Mouse (Mus musculus): ENCODE data around the gene Rab27a. TPM values are rescaled to one million over a fixed set of nuclear protein-coding genes. Genes with fewer than 3 reads are reported as not detected.

Rab27a gene
- total and polyA plus RNA-seq, 2 experiments from 2014 or later = 1.7 to 4.0 TPM

DNA sequence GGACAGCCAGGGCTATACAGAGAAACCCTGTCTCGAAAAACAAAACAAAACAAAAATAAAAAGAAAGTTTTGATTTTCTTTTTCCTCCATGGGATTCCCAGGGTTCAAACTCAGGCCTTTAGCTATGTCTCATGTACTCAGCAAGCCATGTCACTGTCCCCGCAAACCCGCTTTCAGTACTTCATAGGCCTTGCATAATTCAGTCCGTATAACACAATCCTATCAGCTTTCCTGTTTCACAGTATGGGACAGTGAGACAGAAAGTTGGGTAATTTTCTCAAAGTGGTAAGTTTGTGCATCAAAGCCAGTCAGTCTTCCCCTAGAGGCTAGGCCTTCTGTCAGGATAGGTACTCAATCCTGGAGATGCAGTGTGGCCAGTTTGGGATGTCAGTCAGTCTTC lies 14.6 kb downstream of the Rab27a start:
- TF ChIP-seq CTCF (IDR thresholded peaks at IDR 0.05; ENCODE audit: low read depth) (no peak), EP300 (IDR thresholded peaks at IDR 0.05; ENCODE audit: low read depth) (no peak)
- Histone ChIP-seq H3K4me1 (ENCODE audit: control insufficient read depth, insufficient read depth) (no peaks in the 10 kb centered on the region; the same call in 1 of the 2 replicates), H3K9ac (replicated peaks; ENCODE audit: low read depth, low read length) (no peak overlapping the region), H3K36me3 (replicated peaks; ENCODE audit: control insufficient read depth, insufficient read depth, low read length) (no peaks in the 10 kb centered on the region), H3K4me2 (ENCODE audit: low read depth, low read length) (no peak overlapping the region), H3K9me3 (replicated peaks; ENCODE audit: control insufficient read depth, low read length) (no peaks in the 10 kb centered on the region), H3K4me3 (ENCODE audit: low read depth, low read length) (no peak overlapping the region), H3K27ac (ENCODE audit: low read depth) (no peak overlapping the region), H3K27me3 (ENCODE audit: control insufficient read depth, insufficient read depth, low read length) (no peaks in the 10 kb centered on the region)
- WGBS = 80% methylated on average over 4 of the region's 4 CpGs
- no peak for ATAC-seq (ENCODE audit: insufficient read depth, low read depth)
- no peak for DNase-seq (ENCODE audit: low spot score)

DNA sequence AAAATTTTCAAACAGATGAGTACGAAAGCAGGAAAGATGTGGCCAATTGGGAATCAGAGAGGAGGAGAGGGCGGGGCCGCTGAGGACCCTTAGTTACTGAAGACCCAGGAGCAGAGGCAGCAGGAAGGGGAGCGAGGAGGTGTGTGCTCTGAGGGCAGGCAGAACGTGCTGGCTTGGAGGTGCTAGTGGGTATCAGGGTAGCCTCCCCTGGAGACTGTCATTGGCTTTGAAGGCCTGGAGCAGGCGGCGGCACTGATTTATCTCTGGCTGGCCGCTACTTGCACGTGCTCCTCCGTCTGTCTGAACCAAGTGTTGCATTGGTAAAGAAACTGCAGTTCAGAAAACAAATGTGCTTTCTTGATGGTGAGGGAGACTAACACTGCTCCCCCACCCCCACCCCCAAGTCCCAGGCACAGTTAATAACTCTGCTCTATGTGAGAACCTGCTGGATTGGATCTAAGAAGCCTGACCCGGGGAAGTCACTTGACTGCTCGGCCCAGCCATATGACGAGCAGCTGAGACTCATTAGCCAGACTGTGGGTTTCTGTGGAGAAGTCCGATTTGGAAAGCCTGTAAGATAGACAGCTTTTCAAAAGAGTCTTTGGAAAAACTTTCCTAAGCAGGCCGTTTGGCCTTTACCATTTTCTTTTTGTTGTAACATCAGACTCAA lies 19.1 kb downstream of the Rab27a start:
- WGBS = 37% methylated on average over 15 of the region's 15 CpGs
- no peak for DNase-seq (ENCODE audit: low spot score)
- peaks cover 9% of the 10 kb centered on the region for H3K4me1 ChIP-seq (ENCODE audit: control insufficient read depth, insufficient read depth)
- H3K4me3 ChIP-seq (ENCODE audit: low read depth, low read length) = no peak overlapping the region
- H3K27me3 ChIP-seq (ENCODE audit: control insufficient read depth, insufficient read depth, low read length) = no peaks in the 10 kb centered on the region
- no peaks in the 10 kb centered on the region for H3K36me3 ChIP-seq (replicated peaks; ENCODE audit: control insufficient read depth, insufficient read depth, low read length)
- no peak for TF ChIP-seq EP300 (IDR thresholded peaks at IDR 0.05; ENCODE audit: low read depth)
- TF ChIP-seq CTCF (IDR thresholded peaks at IDR 0.05; ENCODE audit: low read depth) = no peak
- no peak overlapping the region for H3K9ac ChIP-seq (replicated peaks; ENCODE audit: low read depth, low read length)
- no peak for ATAC-seq (ENCODE audit: insufficient read depth, low read depth)
- no peak overlapping the region for H3K4me2 ChIP-seq (ENCODE audit: low read depth, low read length)
- H3K27ac ChIP-seq (ENCODE audit: low read depth) = no peak overlapping the region
- no peaks in the 10 kb centered on the region for H3K9me3 ChIP-seq (replicated peaks; ENCODE audit: control insufficient read depth, low read length)

- peaks cover 9% of the 10 kb centered on the region for H3K4me1 ChIP-seq (ENCODE audit: control insufficient read depth, insufficient read depth)
- H3K36me3 ChIP-seq (replicated peaks; ENCODE audit: control insufficient read depth, insufficient read depth, low read length) = no peaks in the 10 kb centered on the region
- DNase-seq (ENCODE audit: low spot score) (peak; percentile 48), ATAC-seq (ENCODE audit: insufficient read depth, low read depth) (peak; percentile 57; the same call in 1 of the 2 replicates)
- H3K4me2 ChIP-seq (ENCODE audit: low read depth, low read length) = peak overlapping the region; percentile 51
- WGBS = 30% methylated on average over 10 of the region's 10 CpGs
- H3K9ac ChIP-seq (replicated peaks; ENCODE audit: low read depth, low read length) = no peak overlapping the region
- no peak overlapping the region for H3K27ac ChIP-seq (ENCODE audit: low read depth)
- TF ChIP-seq CTCF (IDR thresholded peaks at IDR 0.05; ENCODE audit: low read depth) = no peak
- no peak for TF ChIP-seq EP300 (IDR thresholded peaks at IDR 0.05; ENCODE audit: low read depth)
- H3K4me3 ChIP-seq (ENCODE audit: low read depth, low read length) = no peak overlapping the region
- H3K9me3 ChIP-seq (replicated peaks; ENCODE audit: control insufficient read depth, low read length) = no peaks in the 10 kb centered on the region
- H3K27me3 ChIP-seq (ENCODE audit: control insufficient read depth, insufficient read depth, low read length) = no peaks in the 10 kb centered on the region
Observed at GRCm38 (mm10) chr9:73067086-73067485, 22.4 kb downstream of the Rab27a start.

- DNase-seq (ENCODE audit: low spot score) = no peak
- 26% methylated on average over 6 of the region's 6 CpGs for WGBS
Observed at GRCm38 (mm10) chr9:73068230-73068679, 23.6 kb downstream of the Rab27a start.

DNA sequence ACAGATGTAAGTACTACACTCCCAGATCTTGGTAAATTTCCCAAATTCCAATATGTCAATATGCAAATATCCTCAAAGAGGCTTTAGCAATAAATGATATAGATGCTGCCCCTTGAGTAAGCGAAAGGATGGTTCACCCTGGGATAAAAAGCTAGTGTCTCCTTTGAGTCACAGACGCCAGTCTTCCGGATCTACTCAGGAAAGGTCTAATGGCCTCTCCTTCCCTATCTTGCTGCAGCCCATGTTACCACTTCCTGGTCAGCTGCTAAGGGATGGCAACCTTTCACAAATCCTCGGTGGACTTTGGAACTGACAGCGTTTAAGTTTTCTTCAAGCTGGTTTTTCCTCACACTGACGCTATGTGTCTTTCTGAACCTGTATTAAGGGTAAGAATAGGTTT lies 24.0 kb downstream of the Rab27a start:
- no peaks in the 10 kb centered on the region for H3K9me3 ChIP-seq (replicated peaks; ENCODE audit: control insufficient read depth, low read length)
- no peak overlapping the region for H3K9ac ChIP-seq (replicated peaks; ENCODE audit: low read depth, low read length)
- no peaks in the 10 kb centered on the region for H3K27me3 ChIP-seq (ENCODE audit: control insufficient read depth, insufficient read depth, low read length)
- no peak overlapping the region for H3K4me2 ChIP-seq (ENCODE audit: low read depth, low read length)
- peak overlapping the region; percentile 33 for H3K27ac ChIP-seq (ENCODE audit: low read depth)
- peaks cover 9% of the 10 kb centered on the region for H3K4me1 ChIP-seq (ENCODE audit: control insufficient read depth, insufficient read depth)
- WGBS = 59% methylated on average over 6 of the region's 6 CpGs
- DNase-seq (ENCODE audit: low spot score) (no peak), ATAC-seq (ENCODE audit: insufficient read depth, low read depth) (no peak)
- no peaks in the 10 kb centered on the region for H3K36me3 ChIP-seq (replicated peaks; ENCODE audit: control insufficient read depth, insufficient read depth, low read length)
- TF ChIP-seq CTCF (IDR thresholded peaks at IDR 0.05; ENCODE audit: low read depth) (no peak), EP300 (IDR thresholded peaks at IDR 0.05; ENCODE audit: low read depth) (no peak)
- no peak overlapping the region for H3K4me3 ChIP-seq (ENCODE audit: low read depth, low read length)

More at GRCm38 (mm10) chr9:73068230-73068679, 23.6 kb downstream of the Rab27a start:
- Histone ChIP-seq H3K36me3 (replicated peaks; ENCODE audit: control insufficient read depth, insufficient read depth, low read length) (no peaks in the 10 kb centered on the region), H3K27ac (ENCODE audit: low read depth) (peak overlapping the region; percentile 33), H3K9me3 (replicated peaks; ENCODE audit: control insufficient read depth, low read length) (no peaks in the 10 kb centered on the region), H3K4me2 (ENCODE audit: low read depth, low read length) (no peak overlapping the region), H3K4me3 (ENCODE audit: low read depth, low read length) (no peak overlapping the region), H3K4me1 (ENCODE audit: control insufficient read depth, insufficient read depth) (peaks cover 9% of the 10 kb centered on the region), H3K9ac (replicated peaks; ENCODE audit: low read depth, low read length) (no peak overlapping the region), H3K27me3 (ENCODE audit: control insufficient read depth, insufficient read depth, low read length) (no peaks in the 10 kb centered on the region)
- TF ChIP-seq CTCF (IDR thresholded peaks at IDR 0.05; ENCODE audit: low read depth) (no peak), EP300 (IDR thresholded peaks at IDR 0.05; ENCODE audit: low read depth) (no peak)
- ATAC-seq (ENCODE audit: insufficient read depth, low read depth) = peak; percentile 56

Data from heart, postnatal 0 days (tissue).